Mouse (Mus musculus) kidney, embryonic 15.5 days (tissue): ENCODE results near the gene Ddx50. TPM values are rescaled to one million over a fixed set of nuclear protein-coding genes. Genes with fewer than 3 reads are reported as not detected.

Source experiments
- ATAC-seq: fragments of 200-750 bp; cut with Nextera tagmentation; replicated peaks from 2 replicates; pipeline ENCODE4 v1.8.0; 2017; ENCODE audit warnings: moderate TSS enrichment; ENCODE audit not compliant: low FRiP score
- H3K27ac ChIP-seq: fragments of 300-500 bp; sonication (generic); 2 replicates; pipeline ENCODE4 v1.5.1; 2015; ENCODE audit warnings: mild to moderate bottlenecking, inconsistent platforms
- H3K27me3 ChIP-seq: fragments of 300-500 bp; sonication (generic); 2 replicates; pipeline ENCODE4 v1.6.1; 2015; ENCODE audit warnings: inconsistent platforms
- H3K36me3 ChIP-seq: fragments of 300-500 bp; sonication (generic); 2 replicates; pipeline ENCODE4 v1.6.1; 2015; ENCODE audit warnings: inconsistent platforms
- H3K4me1 ChIP-seq: fragments of 300-500 bp; sonication (generic); 2 replicates; pipeline ENCODE4 v1.6.1; 2015; ENCODE audit warnings: inconsistent platforms
- H3K4me2 ChIP-seq: fragments of 300-500 bp; sonication (generic); 2 replicates; pipeline ENCODE4 v1.6.1; 2015; ENCODE audit warnings: moderate library complexity, mild to moderate bottlenecking, inconsistent platforms
- H3K4me3 ChIP-seq: fragments of 300-500 bp; sonication (generic); replicated peaks from 2 replicates; pipeline ENCODE4 v1.5.1; 2015; ENCODE audit warnings: mild to moderate bottlenecking, inconsistent platforms
- H3K9ac ChIP-seq: fragments of 300-500 bp; sonication (generic); 2 replicates; pipeline ENCODE4 v1.6.1; 2015; ENCODE audit warnings: mild to moderate bottlenecking, inconsistent platforms
- H3K9me3 ChIP-seq: fragments of 300-500 bp; sonication (generic); replicated peaks from 2 replicates; pipeline ENCODE4 v1.6.1; 2016; ENCODE audit warnings: inconsistent platforms
- WGBS: fragments of 180-500 bp; shearing (Covaris S2); methylation state at CpG from one replicate; pipeline ENCODE4 v1.1.7; 2015; ENCODE audit warnings: mixed read lengths; 5-methylcytosine and 5-hydroxymethylcytosine counted together
- microRNA-seq: library from miRNA; unstranded; fragments of <30 nt; microRNA quantifications from one replicate; pipeline ENCODE4, GENCODE M21; 2016
- polyA plus RNA-seq: library from polyadenylated mRNA; unstranded; fragments of >200 nt; fragmentation: Nextera tagmentation; extraction: Ambion mirVana; gene quantifications from 2 replicates; pipeline ENCODE4 v1.2.1, GENCODE M21; 2015

Ddx50 gene
- polyA plus RNA-seq, 1 experiment from 2014 or later, result 126 TPM

DNA sequence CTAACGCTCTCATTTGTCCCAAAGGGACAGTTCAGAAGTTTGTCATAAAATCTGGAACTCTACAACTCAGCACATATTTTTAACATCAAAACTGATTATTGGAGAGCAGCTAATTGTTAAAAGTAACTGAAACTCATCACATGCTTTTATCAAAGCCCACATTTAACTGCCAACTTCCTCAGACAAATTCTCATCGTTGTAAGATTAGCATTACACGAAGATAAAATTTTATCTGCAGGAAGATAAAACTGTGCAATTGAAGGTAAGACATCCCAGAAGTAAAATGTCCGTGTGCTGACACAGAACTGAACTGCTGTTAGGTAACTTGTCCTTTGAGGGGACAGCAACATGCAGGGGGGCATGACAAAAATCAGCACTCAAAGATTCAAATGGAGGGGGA, 82.2 kb downstream of the Ddx50 start:
- 91% methylated on average over 4 of the region's 4 CpGs for WGBS
- no peak overlapping the region for H3K4me2 ChIP-seq
- no peaks in the 10 kb centered on the region for H3K27me3 ChIP-seq
- H3K4me3 ChIP-seq, result no peak overlapping the region
- H3K27ac ChIP-seq, result no peak overlapping the region
- peaks cover 90% of the 10 kb centered on the region for H3K36me3 ChIP-seq
- ATAC-seq, result no peak
- no peak overlapping the region for H3K9ac ChIP-seq
- H3K9me3 ChIP-seq, result no peaks in the 10 kb centered on the region
- H3K4me1 ChIP-seq, result no peaks in the 10 kb centered on the region

Small RNAs within 50 kb of the gene (microRNA-seq; reads per million reads assigned to microRNA genes)
- not detected for gene Mir7215

Other genes with a start within 250 kb of the Ddx50 start
- 4.7 and 5.2 TPM in 2 replicates for gene Hkdc1, start 228.7 kb downstream of the Ddx50 start, polyA plus RNA-seq
- 0.71 and 0.72 TPM in 2 replicates for gene 4930507D05Rik, start 201.7 kb downstream of the Ddx50 start, polyA plus RNA-seq
- gene Supv3l1, start 201.5 kb downstream of the Ddx50 start, polyA plus RNA-seq, result 28.1 and 29.9 TPM in 2 replicates
- gene Vps26a, start 164.4 kb downstream of the Ddx50 start, polyA plus RNA-seq, result 79.3 and 81.7 TPM in 2 replicates
- gene Srgn, start 123.8 kb downstream of the Ddx50 start, polyA plus RNA-seq, result 8.6 and 9.9 TPM in 2 replicates
- 34.0 and 35.2 TPM in 2 replicates for gene Kif1bp, start 72.8 kb downstream of the Ddx50 start, polyA plus RNA-seq
- 24.2 and 24.6 TPM in 2 replicates for gene Ddx21, start 48.9 kb downstream of the Ddx50 start, polyA plus RNA-seq
- 2.0 and 2.4 TPM in 2 replicates for gene Stox1, start 74.9 kb upstream of the Ddx50 start, polyA plus RNA-seq
- gene Ccar1, start 141.1 kb upstream of the Ddx50 start, polyA plus RNA-seq, result 144 and 153 TPM in 2 replicates